Mouse (Mus musculus): ENCODE data around the gene Rab17.

- TF ChIP-seq CTCF (IDR thresholded peaks at IDR 0.05; ENCODE audit: low read depth, low read length) = no peak
- no peak for TF ChIP-seq POLR2A (IDR thresholded peaks at IDR 0.05; ENCODE audit: borderline replicate concordance, low read depth, low read length)
Measured at GRCm38 (mm10) chr1:90980638-90981330, 11.3 kb upstream of the Rab17 start.
